Mouse (Mus musculus) midbrain, postnatal 0 days (tissue): Measurements from ENCODE around the gene Rpl11. TPM values are rescaled to one million over a fixed set of nuclear protein-coding genes. Genes with fewer than 3 reads are reported as not detected.
"Not testable (repeated sequence)": the region's sequence is repeated elsewhere in the genome, so short reads cannot be mapped to it uniquely, and the experiment has no call there.

Experiments used
- ATAC-seq: fragments of 200-750 bp; cut with Nextera tagmentation; 2 replicates; pipeline ENCODE4 v1.8.0; 2017; ENCODE audit warnings: moderate number of reproducible peaks, mild to moderate bottlenecking, moderate TSS enrichment, moderate library complexity; ENCODE audit not compliant: low FRiP score
- DNase-seq: peaks from one replicate; pipeline ENCODE4 v3.0.0-alpha.2; 2015; ENCODE audit warnings: low spot score
- H3K27ac ChIP-seq: fragments of 300-500 bp; sonication (generic); 2 replicates; pipeline ENCODE4 v1.5.1; 2014; ENCODE audit warnings: low read depth, mild to moderate bottlenecking, low read length, mixed read lengths
- H3K27me3 ChIP-seq: fragments of 300-500 bp; sonication (generic); 2 replicates; pipeline ENCODE4 v1.6.1; 2014; ENCODE audit warnings: low read length, control low read depth, mixed read lengths; ENCODE audit not compliant: insufficient read depth
- H3K36me3 ChIP-seq: fragments of 300-500 bp; sonication (generic); 2 replicates; pipeline ENCODE4 v1.6.1; 2014; ENCODE audit warnings: low read length, control low read depth, mixed read lengths; ENCODE audit not compliant: insufficient read depth
- H3K4me1 ChIP-seq: fragments of 300-500 bp; sonication (generic); 2 replicates; pipeline ENCODE4 v1.6.1; 2014; ENCODE audit warnings: mild to moderate bottlenecking, control low read depth, antibody characterized with exemption, low read length, mixed read lengths; ENCODE audit not compliant: insufficient read depth
- H3K4me2 ChIP-seq: fragments of 300-500 bp; sonication (generic); 2 replicates; pipeline ENCODE4 v1.6.1; 2014; ENCODE audit warnings: low read depth, mild to moderate bottlenecking, low read length, mixed read lengths; ENCODE audit not compliant: poor library complexity, severe bottlenecking
- H3K4me3 ChIP-seq: fragments of 300-500 bp; sonication (generic); 2 replicates; pipeline ENCODE4 v1.5.1; 2014; ENCODE audit warnings: low read depth, mild to moderate bottlenecking, low read length, moderate library complexity
- H3K9ac ChIP-seq: fragments of 300-500 bp; sonication (generic); replicated peaks from 2 replicates; pipeline ENCODE4 v1.6.1; 2014; ENCODE audit warnings: mild to moderate bottlenecking, low read length, moderate library complexity, mixed read lengths; ENCODE audit not compliant: poor library complexity, severe bottlenecking
- H3K9me3 ChIP-seq: fragments of 300-500 bp; sonication (generic); 2 replicates; pipeline ENCODE4 v1.6.1; 2016; ENCODE audit warnings: low read length, control low read depth
- CTCF ChIP-seq: IDR thresholded peaks from 2 replicates; pipeline ENCODE4 v1.5.1; 2016; ENCODE audit warnings: antibody characterized with exemption, mild to moderate bottlenecking
- WGBS: fragments of 180-500 bp; shearing (Covaris S2); extraction: QIAGEN DNeasy Blood & Tissue Kit; methylation state at CpG from one replicate; pipeline ENCODE4 v1.1.7; 2014; 5-methylcytosine and 5-hydroxymethylcytosine counted together
- polyA plus RNA-seq: library from polyadenylated mRNA; unstranded; fragments of >200 nt; fragmentation: Nextera tagmentation; extraction: Ambion mirVana; gene quantifications from 2 replicates; pipeline ENCODE4 v1.2.1, GENCODE M21; 2015
- total RNA-seq: library from RNA; depleted of rRNA; stranded (reverse); fragments of >200 nt; gene quantifications from 2 replicates; pipeline ENCODE4 v1.2.3, GENCODE M21; 2014; rRNA removed

Rpl11 gene
- total and polyA plus RNA-seq, 2 experiments from 2014 or later, result 273 to 601 TPM

DNA sequence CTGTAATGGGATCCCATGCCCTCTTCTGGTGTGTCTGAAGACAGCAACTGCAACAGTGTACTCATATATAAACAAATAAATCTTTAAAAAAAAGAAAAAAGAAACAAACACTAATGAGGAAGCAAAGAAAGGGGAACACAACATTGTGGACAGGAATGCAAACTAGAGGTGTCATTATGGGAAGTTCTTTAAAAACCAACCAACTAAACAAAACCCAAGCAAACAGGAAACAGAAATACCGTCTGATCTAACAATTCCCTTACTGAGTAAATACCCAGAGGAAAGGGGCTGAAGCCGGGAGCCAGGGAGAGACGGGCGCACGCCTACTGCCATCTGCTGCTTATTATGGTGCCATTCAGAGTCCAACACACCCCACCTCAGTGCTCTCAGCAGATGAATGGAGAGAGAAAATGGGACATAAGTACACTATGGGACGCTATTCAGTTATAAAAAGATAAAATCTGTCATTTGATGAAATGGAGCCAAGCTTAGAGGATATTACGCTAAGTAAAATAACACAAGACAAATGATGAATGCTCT, 71.6 kb downstream of the Rpl11 start:
- DNase-seq, result no peak
- WGBS, result 74% methylated on average over 7 of the region's 7 CpGs
- no peak for ATAC-seq
- H3K4me3 ChIP-seq, result no peak overlapping the region
- H3K9me3 ChIP-seq, result no peaks in the 10 kb centered on the region
- no peak overlapping the region for H3K27ac ChIP-seq
- peaks cover 7% of the 10 kb centered on the region for H3K4me1 ChIP-seq
- H3K36me3 ChIP-seq, result peaks cover 19% of the 10 kb centered on the region
- H3K4me2 ChIP-seq, result no peak overlapping the region
- H3K27me3 ChIP-seq, result no peaks in the 10 kb centered on the region
- TF ChIP-seq CTCF, result no peak
- no peak overlapping the region for H3K9ac ChIP-seq

DNA sequence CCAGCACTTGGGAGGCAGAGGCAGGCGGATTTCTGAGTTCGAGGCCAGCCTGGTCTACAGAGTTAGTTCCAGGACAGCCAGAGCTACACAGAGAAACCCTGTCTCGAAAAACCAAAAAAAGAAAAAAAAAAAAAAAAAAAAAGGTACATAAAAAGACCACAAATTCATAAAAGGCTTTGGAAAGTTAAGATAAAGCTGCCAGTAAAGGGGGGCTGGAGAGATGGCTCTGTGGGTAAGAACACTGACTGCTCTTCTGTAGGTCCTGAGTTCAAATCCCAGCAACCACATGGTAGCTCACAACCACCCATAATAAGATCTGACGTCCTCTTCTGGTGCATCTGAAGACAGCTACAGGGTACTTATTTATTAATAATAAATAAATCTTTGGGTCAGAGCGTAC, 73.0 kb downstream of the Rpl11 start:
- H3K4me3 ChIP-seq, DNase-seq, H3K9me3 ChIP-seq, ATAC-seq, H3K27me3 ChIP-seq, H3K4me2 ChIP-seq, H3K27ac ChIP-seq, H3K4me1 ChIP-seq, H3K9ac ChIP-seq: not testable (repeated sequence)
- WGBS, result 97% methylated on average over 5 of the region's 5 CpGs
- peaks cover 31% of the 10 kb centered on the region for H3K36me3 ChIP-seq

Other genes starting within 250 kb of the Rpl11 start
- 66.6 and 92.7 TPM in 2 replicates for gene Srsf10, start 197.7 kb downstream of the Rpl11 start, total RNA-seq
- 134 and 155 TPM in 2 replicates for gene Srsf10, start 197.7 kb downstream of the Rpl11 start, polyA plus RNA-seq
- 52.6 and 64.4 TPM in 2 replicates for gene Pnrc2, start 179.6 kb downstream of the Rpl11 start, total RNA-seq
- 67.6 and 72.6 TPM in 2 replicates for gene Pnrc2, start 179.6 kb downstream of the Rpl11 start, polyA plus RNA-seq
- 0.19 and 0.55 TPM in 2 replicates for gene Cnr2, start 158.0 kb downstream of the Rpl11 start, total RNA-seq
- gene Cnr2, start 158.0 kb downstream of the Rpl11 start, polyA plus RNA-seq, result 0.04 and 0.17 TPM in 2 replicates
- gene Fuca1, start 132.7 kb downstream of the Rpl11 start, total RNA-seq, result 37.8 and 38.8 TPM in 2 replicates
- 92.7 and 93.7 TPM in 2 replicates for gene Fuca1, start 132.7 kb downstream of the Rpl11 start, polyA plus RNA-seq
- 26.9 and 33.0 TPM in 2 replicates for gene Hmgcl, start 107.0 kb downstream of the Rpl11 start, total RNA-seq
- gene Hmgcl, start 107.0 kb downstream of the Rpl11 start, polyA plus RNA-seq, result 54.1 and 58.9 TPM in 2 replicates
- gene Gale, start 89.7 kb downstream of the Rpl11 start, total RNA-seq, result 33.5 and 47.5 TPM in 2 replicates
- 36.7 and 41.6 TPM in 2 replicates for gene Gale, start 89.7 kb downstream of the Rpl11 start, polyA plus RNA-seq
- 157 and 182 TPM in 2 replicates for gene Lypla2, start 80.8 kb downstream of the Rpl11 start, total RNA-seq
- 212 and 227 TPM in 2 replicates for gene Lypla2, start 80.8 kb downstream of the Rpl11 start, polyA plus RNA-seq
- gene Pithd1, start 66.2 kb downstream of the Rpl11 start, total RNA-seq, result 61.6 and 67.9 TPM in 2 replicates
- 90.5 and 101 TPM in 2 replicates for gene Pithd1, start 66.2 kb downstream of the Rpl11 start, polyA plus RNA-seq
- gene Eloa, start 31.7 kb downstream of the Rpl11 start, total RNA-seq, result 23.3 and 27.7 TPM in 2 replicates
- gene Eloa, start 31.7 kb downstream of the Rpl11 start, polyA plus RNA-seq, result 19.0 and 19.3 TPM in 2 replicates
- 121 and 208 TPM in 2 replicates for gene Id3, start 90.1 kb upstream of the Rpl11 start, total RNA-seq
- gene Id3, start 90.1 kb upstream of the Rpl11 start, polyA plus RNA-seq, result 148 and 156 TPM in 2 replicates
- gene E2f2, start 119.0 kb upstream of the Rpl11 start, total RNA-seq, result 1.1 and 2.0 TPM in 2 replicates
- gene E2f2, start 119.0 kb upstream of the Rpl11 start, polyA plus RNA-seq, result 0.46 and 0.50 TPM in 2 replicates
- gene Asap3, start 152.9 kb upstream of the Rpl11 start, total RNA-seq, result 5.9 and 7.6 TPM in 2 replicates
- 3.7 and 4.1 TPM in 2 replicates for gene Asap3, start 152.9 kb upstream of the Rpl11 start, polyA plus RNA-seq
- gene Tcea3, start 194.3 kb upstream of the Rpl11 start, total RNA-seq, result 0.66 and 1.1 TPM in 2 replicates
- 2.7 and 3.1 TPM in 2 replicates for gene Tcea3, start 194.3 kb upstream of the Rpl11 start, polyA plus RNA-seq
- gene Zfp46, start 231.3 kb upstream of the Rpl11 start, total RNA-seq, result 53.8 and 66.9 TPM in 2 replicates
- 27.2 and 27.7 TPM in 2 replicates for gene Zfp46, start 231.3 kb upstream of the Rpl11 start, polyA plus RNA-seq